Mouse (Mus musculus): ENCODE data around the gene Vwa8. TPM values are rescaled to one million over a fixed set of nuclear protein-coding genes. Genes with fewer than 3 reads are reported as not detected.
A peak's percentile ranks its signal among the peaks of the same experiment; 100 is the strongest.

The Vwa8 gene
- polyA plus RNA-seq, 1 experiment from 2014 or later, result 8.2 TPM

GRCm38 (mm10) chr14:78849961-78850578 is 1.2 kb downstream of the Vwa8 start:
- Histone ChIP-seq H3K4me3 (replicated peaks) (peak overlapping the region; percentile 79; the same call in 1 of the 2 replicates), H3K27ac (no peak overlapping the region)
- ATAC-seq (ENCODE audit: low FRiP score), result no peak

DNA sequence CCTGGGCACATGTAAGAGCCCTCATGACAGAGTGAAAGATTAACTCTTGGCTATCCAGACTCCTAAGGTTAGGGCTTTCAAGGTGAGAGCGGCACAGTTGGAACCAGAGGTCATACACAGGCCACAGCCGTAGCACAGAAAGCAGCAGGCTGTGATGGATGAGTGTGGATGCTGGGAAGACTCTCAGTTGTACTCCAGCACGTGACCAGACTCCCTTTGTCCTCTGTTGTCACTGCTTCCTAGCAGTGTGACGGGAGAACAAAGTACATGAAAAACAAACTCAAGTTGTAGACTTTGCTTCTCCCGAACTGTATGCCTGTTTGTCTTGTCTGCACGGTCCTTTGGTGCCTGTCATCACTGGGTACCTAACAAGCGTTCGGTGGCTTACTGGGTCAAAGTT is 1.8 kb downstream of the Vwa8 start:
- 44% methylated on average over 8 of the region's 8 CpGs for WGBS
- Histone ChIP-seq H3K36me3 (replicated peaks) (no peaks in the 10 kb centered on the region), H3K4me2 (no peak overlapping the region), H3K4me1 (peaks cover 17% of the 10 kb centered on the region), H3K9me3 (no peaks in the 10 kb centered on the region), H3K9ac (no peak overlapping the region), H3K4me3 (replicated peaks) (no peak overlapping the region), H3K27me3 (0 out of 2 replicates have a peak, but pooled peaks cover 4% of the 10 kb centered on the region), H3K27ac (no peak overlapping the region)
- no peak for ATAC-seq (ENCODE audit: low FRiP score)

More at GRCm38 (mm10) chr14:78849961-78850578, 1.2 kb downstream of the Vwa8 start:
- Histone ChIP-seq H3K27me3 (0 out of 2 replicates have a peak, but pooled peaks cover 4% of the 10 kb centered on the region), H3K4me1 (peaks cover 17% of the 10 kb centered on the region), H3K4me2 (peak overlapping the region; percentile 78), H3K9ac (no peak overlapping the region), H3K36me3 (replicated peaks) (no peaks in the 10 kb centered on the region), H3K9me3 (no peaks in the 10 kb centered on the region)
- 74% methylated on average over 5 of the region's 5 CpGs for WGBS

GRCm38 (mm10) chr14:78851366-78851765 is 2.5 kb downstream of the Vwa8 start:
- Histone ChIP-seq H3K9ac (no peak overlapping the region), H3K27ac (no peak overlapping the region), H3K4me2 (no peak overlapping the region), H3K4me1 (peaks cover 17% of the 10 kb centered on the region), H3K27me3 (0 out of 2 replicates have a peak, but pooled peaks cover 4% of the 10 kb centered on the region), H3K36me3 (replicated peaks) (no peaks in the 10 kb centered on the region), H3K4me3 (replicated peaks) (no peak overlapping the region), H3K9me3 (no peaks in the 10 kb centered on the region)
- WGBS, result 75% methylated on average over 3 of the region's 3 CpGs
- ATAC-seq (ENCODE audit: low FRiP score), result no peak

- Histone ChIP-seq H3K4me3 (replicated peaks) (no peak overlapping the region), H3K27ac (no peak overlapping the region), H3K9ac (no peak overlapping the region), H3K9me3 (no peaks in the 10 kb centered on the region), H3K4me2 (no peak overlapping the region), H3K4me1 (peaks cover 17% of the 10 kb centered on the region), H3K36me3 (replicated peaks) (no peaks in the 10 kb centered on the region), H3K27me3 (0 out of 2 replicates have a peak, but pooled peaks cover 3% of the 10 kb centered on the region)
- 85% methylated on average over 5 of the region's 5 CpGs for WGBS
- ATAC-seq (ENCODE audit: low FRiP score), result no peak
These were observed 3.8 kb downstream of the Vwa8 start for GRCm38 (mm10) chr14:78852401-78853246.

DNA sequence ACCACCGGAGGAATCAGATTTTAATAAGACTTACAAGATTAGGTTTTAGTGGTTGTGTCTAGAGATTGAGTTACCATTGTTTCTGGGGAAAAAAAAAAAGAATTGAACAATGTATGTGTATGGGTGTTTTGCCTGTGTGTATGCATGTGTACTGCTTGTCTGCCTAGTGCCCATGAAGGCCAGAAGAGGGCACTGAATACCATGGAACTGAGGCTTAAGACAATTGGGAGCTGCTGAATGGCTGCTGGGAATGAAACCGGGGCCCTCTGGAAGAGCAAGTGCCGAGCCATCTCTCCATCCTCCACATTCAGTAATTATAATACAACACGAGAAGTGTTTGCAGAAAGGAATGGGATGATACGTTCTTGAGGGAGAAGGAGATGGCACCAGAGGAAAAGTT is 12.3 kb downstream of the Vwa8 start:
- WGBS, result 93% methylated on average over 5 of the region's 5 CpGs
- Histone ChIP-seq H3K9me3 (no peaks in the 10 kb centered on the region), H3K27me3 (no peaks in the 10 kb centered on the region), H3K27ac (no peak overlapping the region), H3K36me3 (replicated peaks) (no peaks in the 10 kb centered on the region), H3K4me2 (no peak overlapping the region), H3K4me3 (replicated peaks) (no peak overlapping the region), H3K4me1 (no peaks in the 10 kb centered on the region), H3K9ac (no peak overlapping the region)
- ATAC-seq (ENCODE audit: low FRiP score), result no peak

DNA sequence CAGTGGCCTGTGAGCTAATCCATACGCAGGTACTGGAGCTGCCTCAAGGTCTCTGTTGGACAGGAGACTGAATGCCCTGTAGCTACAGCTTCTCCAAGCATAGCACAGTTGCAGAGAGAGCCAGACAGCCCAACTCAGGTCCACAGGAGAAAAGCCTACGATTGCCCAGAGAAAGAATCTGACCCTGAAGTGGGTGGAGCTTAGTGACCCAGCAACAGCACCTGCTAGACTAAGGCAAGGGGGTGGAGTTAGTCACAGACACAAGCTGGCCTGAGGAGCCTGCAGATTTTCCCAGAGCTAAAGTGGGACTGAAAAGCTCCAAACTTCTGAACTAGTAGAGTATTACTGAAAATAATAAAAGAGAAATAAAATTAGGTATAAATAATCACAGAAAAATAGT is 21.2 kb downstream of the Vwa8 start:
- no peaks in the 10 kb centered on the region for H3K9me3 ChIP-seq
- no peak overlapping the region for H3K9ac ChIP-seq
- H3K27ac ChIP-seq, result no peak overlapping the region
- H3K4me2 ChIP-seq, result no peak overlapping the region
- H3K27me3 ChIP-seq, result no peaks in the 10 kb centered on the region
- H3K36me3 ChIP-seq (replicated peaks), result no peaks in the 10 kb centered on the region
- 23% methylated on average over 2 of the region's 2 CpGs for WGBS
- 0 out of 2 replicates have a peak, but pooled peaks cover 4% of the 10 kb centered on the region for H3K4me1 ChIP-seq
- H3K4me3 ChIP-seq (replicated peaks), result no peak overlapping the region
- no peak for ATAC-seq (ENCODE audit: low FRiP score)

DNA sequence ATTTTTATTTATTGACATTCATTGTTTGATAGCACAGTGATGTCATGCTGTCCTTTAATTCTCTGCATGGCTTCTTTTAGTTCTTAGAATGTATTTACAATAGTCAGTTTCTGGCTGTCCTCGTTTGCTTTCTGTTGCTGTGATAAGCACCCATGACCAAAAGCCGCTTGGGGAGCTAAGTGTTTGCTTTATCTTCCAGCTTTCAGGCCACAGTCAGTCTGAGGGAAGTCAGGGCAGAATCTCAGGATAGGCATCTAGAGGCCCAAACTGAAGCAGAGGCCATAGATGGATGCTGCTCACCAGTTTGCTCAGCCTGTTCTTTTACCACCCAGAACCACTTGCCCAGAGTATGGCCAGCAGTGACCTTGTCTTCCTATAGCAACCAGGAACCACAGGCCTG is 28.3 kb downstream of the Vwa8 start:
- Histone ChIP-seq H3K9ac (no peak overlapping the region), H3K4me3 (replicated peaks) (no peak overlapping the region), H3K36me3 (replicated peaks) (no peaks in the 10 kb centered on the region), H3K4me1 (peaks cover 4% of the 10 kb centered on the region), H3K9me3 (no peaks in the 10 kb centered on the region), H3K27me3 (no peaks in the 10 kb centered on the region), H3K4me2 (no peak overlapping the region), H3K27ac (no peak overlapping the region)
- 86% methylated on average over 2 of the region's 2 CpGs for WGBS
- no peak for ATAC-seq (ENCODE audit: low FRiP score)

GRCm38 (mm10) chr14:78878402-78879045 is 29.7 kb downstream of the Vwa8 start:
- 72% methylated on average over 13 of the region's 13 CpGs for WGBS
- H3K4me1 ChIP-seq, result peaks cover 4% of the 10 kb centered on the region
- no peak overlapping the region for H3K27ac ChIP-seq
- no peak overlapping the region for H3K4me2 ChIP-seq
- H3K9ac ChIP-seq, result no peak overlapping the region
- no peak for ATAC-seq (ENCODE audit: low FRiP score)
- no peaks in the 10 kb centered on the region for H3K9me3 ChIP-seq
- no peak overlapping the region for H3K4me3 ChIP-seq (replicated peaks)
- H3K27me3 ChIP-seq, result no peaks in the 10 kb centered on the region
- no peaks in the 10 kb centered on the region for H3K36me3 ChIP-seq (replicated peaks)

- no peak for ATAC-seq (ENCODE audit: low FRiP score)
- Histone ChIP-seq H3K27ac (no peak overlapping the region), H3K36me3 (replicated peaks) (no peaks in the 10 kb centered on the region), H3K4me2 (no peak overlapping the region), H3K9ac (no peak overlapping the region), H3K9me3 (no peaks in the 10 kb centered on the region), H3K4me3 (replicated peaks) (no peak overlapping the region), H3K27me3 (no peaks in the 10 kb centered on the region), H3K4me1 (peaks cover 4% of the 10 kb centered on the region)
- WGBS, result 80% methylated on average over 4 of the region's 4 CpGs
These were observed 32.0 kb downstream of the Vwa8 start for GRCm38 (mm10) chr14:78880879-78881278.

DNA sequence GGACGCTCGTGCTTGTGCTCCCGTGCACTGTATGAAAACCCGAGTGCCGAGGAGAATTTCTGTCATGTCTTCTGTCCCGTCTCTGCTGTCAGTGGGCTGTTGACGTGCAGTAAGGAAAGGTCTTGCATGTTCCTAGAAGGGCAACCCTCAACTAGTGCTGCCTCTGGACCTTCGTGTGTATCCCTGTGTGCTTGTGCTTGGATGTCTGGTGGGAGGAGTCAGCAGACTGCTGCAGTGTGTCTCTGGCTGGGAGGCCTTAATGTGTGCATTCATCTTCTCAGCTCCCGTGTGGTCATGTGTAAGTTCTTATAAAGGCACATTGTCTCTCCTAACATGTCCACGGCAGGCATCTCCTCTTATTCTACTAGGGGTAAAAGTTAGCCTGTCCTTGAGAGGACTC is 32.7 kb downstream of the Vwa8 start:
- Histone ChIP-seq H3K4me3 (replicated peaks) (no peak overlapping the region), H3K27me3 (no peaks in the 10 kb centered on the region), H3K36me3 (replicated peaks) (no peaks in the 10 kb centered on the region), H3K27ac (no peak overlapping the region), H3K9ac (no peak overlapping the region), H3K4me1 (peaks cover 9% of the 10 kb centered on the region), H3K4me2 (no peak overlapping the region), H3K9me3 (no peaks in the 10 kb centered on the region)
- 65% methylated on average over 10 of the region's 10 CpGs for WGBS
- ATAC-seq (ENCODE audit: low FRiP score), result no peak

DNA sequence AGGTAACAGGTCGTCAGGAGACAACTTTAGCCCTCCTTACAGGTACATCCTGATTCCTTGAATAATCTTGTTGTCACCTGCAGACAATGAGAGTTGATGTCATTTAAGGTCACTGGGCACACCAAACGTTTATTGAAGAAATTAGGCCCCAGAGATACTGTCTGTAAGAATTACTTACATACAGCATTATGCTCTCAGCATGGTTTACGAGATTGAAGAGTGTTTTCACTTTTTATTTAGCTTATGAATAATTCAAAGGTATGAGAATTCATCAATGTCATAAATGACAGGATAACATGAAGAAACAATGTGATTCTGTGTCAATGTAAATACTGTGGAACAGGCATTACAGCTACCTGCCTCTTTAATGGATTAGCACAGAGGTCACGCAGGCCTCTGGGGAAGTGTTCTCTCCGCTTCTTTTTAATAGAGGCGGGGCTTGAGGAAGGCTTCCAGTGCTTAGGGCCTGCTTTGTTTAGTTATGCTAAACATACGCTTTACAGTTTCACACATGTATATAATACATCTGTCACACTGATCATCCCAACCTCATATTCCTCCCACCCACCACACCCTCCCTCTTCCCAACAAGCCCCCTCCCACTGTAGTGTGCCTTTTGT is 37.2 kb downstream of the Vwa8 start:
- no peak overlapping the region for H3K4me3 ChIP-seq (replicated peaks)
- no peak overlapping the region for H3K4me2 ChIP-seq
- H3K9ac ChIP-seq, result no peak overlapping the region
- no peaks in the 10 kb centered on the region for H3K36me3 ChIP-seq (replicated peaks)
- peaks cover 12% of the 10 kb centered on the region for H3K4me1 ChIP-seq
- 60% methylated on average over 7 of the region's 7 CpGs for WGBS
- H3K27ac ChIP-seq, result no peak overlapping the region
- H3K27me3 ChIP-seq, result no peaks in the 10 kb centered on the region
- peak; percentile 53; the same call in 1 of the 2 replicates for ATAC-seq (ENCODE audit: low FRiP score)
- no peaks in the 10 kb centered on the region for H3K9me3 ChIP-seq
